Mouse (Mus musculus) B cell, adult 67 days (primary cell): ENCODE measurements around the gene Ube2h. TPM values are rescaled to one million over a fixed set of nuclear protein-coding genes. Genes with fewer than 3 reads are reported as not detected.

ENCODE experiments used
- total RNA-seq, 2 experiments: library from RNA; stranded (reverse); gene quantifications; 4 replicates each; pipeline ENCODE4 v1.2.4; 2023

Gene Ube2h
- 100 to 1,000 TPM; 106 TPM for total RNA-seq

GRCm38 (mm10) chr6:30304399-30304917 is at the start of gene Ube2h:
TSS of gene Ube2h (minus strand) at chr6:30304539.

Other genes starting within 250 kb of the Ube2h start
- 10 to 100 TPM; 26.7 to 37.1 TPM for gene Zc3hc1, start 86.5 kb upstream of the Ube2h start, total RNA-seq
- 10 to 100 TPM; 20.5 to 26.3 TPM for gene Klhdc10, start 97.3 kb upstream of the Ube2h start, total RNA-seq
- 10 to 100 TPM; 37.9 to 38.8 TPM for gene Tmem209, start 205.2 kb upstream of the Ube2h start, total RNA-seq
- gene Ssmem1, start 205.3 kb upstream of the Ube2h start, total RNA-seq = 1 to 10 TPM in 1 of 2 experiments, under 1 TPM in 1; 0.65 to 1.4 TPM
- not detected for gene Cpa2, start 237.0 kb upstream of the Ube2h start, total RNA-seq